Mouse (Mus musculus): Measurements from ENCODE around the gene Kantr.
"Not testable (repeated sequence)": the region's sequence is repeated elsewhere in the genome, so short reads cannot be mapped to it uniquely, and the experiment has no call there.

The Kantr gene

DNA sequence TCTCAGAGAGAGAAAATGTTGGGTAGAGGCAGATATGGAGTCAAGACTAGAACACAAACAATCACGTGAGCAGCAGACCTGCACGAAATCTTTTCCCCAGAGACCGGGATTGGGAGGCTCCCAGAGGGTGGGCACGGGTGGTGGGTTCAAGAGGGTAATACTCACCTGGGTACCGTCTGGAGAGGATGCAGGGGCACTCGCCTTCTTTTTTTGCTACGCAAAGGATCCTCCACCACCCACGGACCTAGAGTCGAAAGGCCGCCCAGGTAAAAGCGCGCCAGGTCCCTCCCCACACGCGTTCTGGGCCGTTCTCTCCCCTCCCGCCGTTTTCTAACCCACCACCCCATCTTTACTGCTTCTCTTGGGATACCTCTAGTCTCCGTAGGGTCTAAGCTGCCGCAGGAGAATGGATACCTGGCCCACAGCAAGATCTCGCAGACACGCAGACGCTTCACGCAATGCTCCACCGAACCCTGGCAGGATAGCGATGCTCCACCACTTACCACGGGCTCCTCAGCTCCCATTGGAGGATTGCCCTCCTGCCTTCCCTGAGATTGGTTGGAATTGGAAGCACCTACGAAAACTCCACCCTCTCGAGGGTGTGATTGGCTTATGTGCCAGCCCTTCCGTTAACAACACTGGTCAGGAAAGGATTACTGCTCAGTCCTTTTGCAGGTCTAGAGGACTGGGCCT lies at the start of gene Kantr:
Kantr (minus strand) TSS at position 500 of the 693 bp plus-strand sequence.
- DNase-seq (ENCODE audit: low spot score): no peak

DNA sequence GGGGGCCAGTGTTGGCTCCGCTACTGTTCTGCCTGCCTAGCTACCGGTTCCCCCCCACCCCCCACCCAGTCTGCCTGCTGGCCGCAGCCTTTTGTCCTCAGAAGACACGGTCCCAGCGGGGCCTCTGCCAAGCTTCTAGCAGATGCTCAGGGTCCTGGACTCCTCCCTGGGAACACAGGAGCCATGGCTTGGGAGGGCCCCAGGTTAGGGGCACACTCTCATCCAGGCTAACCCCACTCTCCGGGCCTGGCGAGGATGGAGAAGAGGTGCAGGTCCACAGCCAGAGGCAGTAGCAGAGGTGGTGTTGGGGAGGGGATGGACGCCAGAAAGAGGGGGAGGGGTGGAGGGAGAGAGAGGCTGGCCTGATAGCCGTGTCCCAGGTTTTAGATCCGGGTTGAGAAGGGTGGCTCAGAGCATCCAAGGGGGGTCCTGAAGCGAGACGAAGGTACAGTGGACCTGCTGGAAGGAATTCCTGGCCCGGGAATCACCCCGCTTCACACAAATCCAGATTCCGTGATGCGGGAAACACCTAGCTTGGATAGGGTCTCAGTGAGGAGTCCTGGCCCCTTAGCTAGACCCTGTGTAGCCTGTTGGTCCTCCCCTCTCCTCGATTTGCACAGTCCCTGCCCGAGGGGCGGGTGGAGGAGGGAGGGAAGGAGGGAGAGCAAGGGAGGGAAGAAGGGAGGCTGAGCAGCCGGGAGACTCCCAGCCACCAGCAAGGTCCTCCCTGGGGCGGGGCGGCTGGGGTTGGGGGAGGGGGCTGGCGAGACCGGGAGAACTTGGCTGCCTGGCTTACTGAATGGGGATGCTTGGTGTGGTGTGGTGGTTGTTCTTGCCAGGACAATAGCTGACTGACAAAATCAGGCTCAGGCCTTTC lies 41.3 kb upstream of the Kantr start, which contains the start of gene Gpr173:
Gpr173 (minus strand) TSS at position 308 of the 877 bp plus-strand sequence.
- DNase-seq (ENCODE audit: low spot score): peak; percentile 24

DNA sequence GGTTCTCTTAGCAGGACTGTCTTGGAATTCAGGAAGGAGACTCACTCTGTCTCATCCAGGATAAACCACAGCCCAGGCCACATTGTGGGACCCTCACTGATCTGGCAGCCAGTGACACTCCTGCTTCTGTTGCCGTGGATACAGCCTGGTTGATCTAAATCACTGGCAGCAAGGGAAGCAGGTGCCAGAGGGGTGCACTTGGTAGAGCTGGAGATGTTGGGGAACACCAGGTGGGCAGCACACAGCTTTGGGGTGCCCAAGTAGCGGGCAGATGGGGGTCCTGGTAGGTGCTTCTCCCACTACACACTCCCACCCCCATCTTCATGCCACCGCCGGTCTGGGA lies 40.7 kb upstream of the Kantr start:
- DNase-seq (ENCODE audit: low spot score): no peak

DNA sequence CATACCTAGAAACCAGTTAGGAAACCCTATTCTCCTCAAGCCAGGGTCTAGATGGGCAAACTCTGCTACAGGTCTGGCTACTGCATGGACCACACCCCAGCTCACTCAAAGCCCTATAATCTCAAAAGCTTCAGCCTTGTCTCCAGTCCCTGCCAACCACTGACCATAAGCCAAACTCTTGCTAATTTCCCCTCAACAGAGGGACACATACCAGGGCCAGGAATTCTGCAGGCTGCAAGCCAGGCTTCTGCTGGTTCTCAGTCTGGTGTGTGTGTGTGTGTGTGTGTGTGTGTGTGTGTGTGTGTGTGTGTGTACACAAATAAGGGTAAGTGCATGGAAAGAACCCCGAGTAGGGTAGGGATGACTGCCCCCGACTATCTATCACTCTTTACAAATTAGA lies 39.1 kb upstream of the Kantr start:
- DNase-seq (ENCODE audit: low spot score): no peak

DNA sequence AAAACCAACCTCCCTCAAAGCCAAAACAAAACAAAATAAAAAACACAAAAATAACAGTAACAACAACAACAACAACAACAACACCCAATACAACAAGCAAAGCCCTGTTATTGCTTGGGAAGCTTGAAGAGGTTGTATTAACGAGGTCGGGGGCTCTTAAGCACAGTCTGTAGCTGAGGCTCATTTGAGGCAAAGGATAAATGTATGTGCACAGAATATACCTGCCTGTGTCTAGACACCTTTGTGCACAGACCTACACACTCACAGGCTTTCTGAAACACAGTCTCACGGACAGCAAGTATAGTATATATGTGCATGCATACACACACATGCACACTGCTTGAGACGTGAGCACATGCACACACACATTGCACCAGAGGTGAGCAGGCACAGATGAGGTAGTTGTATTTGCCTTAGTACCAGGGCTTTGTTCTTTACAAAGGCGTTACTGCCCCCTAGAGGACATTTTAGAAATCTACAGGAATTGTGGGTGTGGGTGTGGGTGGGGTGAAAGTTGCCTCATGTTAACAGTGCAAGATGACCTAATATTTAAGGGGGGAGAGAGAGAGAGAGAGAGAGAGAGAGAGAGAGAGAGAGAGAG lies 25.4 kb upstream of the Kantr start:
- no peak for DNase-seq (ENCODE audit: low spot score)

DNA sequence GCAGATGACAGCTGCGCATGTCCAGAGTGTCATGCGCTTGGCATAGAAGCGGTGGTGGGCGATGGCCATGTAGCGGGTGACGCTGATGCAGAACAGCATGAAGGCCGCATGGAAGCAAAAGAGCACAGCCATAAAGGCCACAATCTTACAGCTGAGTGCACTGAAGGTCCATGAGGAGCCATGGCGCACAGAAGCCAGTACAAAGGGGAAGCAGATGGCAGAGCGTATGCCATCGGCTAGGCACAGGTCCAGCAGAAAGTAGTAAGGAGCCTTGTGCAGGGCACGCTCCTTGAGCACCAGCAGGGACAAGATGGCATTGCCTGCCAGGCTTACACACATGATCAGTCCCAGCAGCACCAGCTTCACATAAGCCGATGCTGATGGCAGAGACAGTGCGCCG lies 19.7 kb upstream of the Kantr start:
- DNase-seq (ENCODE audit: low spot score): no peak

DNA sequence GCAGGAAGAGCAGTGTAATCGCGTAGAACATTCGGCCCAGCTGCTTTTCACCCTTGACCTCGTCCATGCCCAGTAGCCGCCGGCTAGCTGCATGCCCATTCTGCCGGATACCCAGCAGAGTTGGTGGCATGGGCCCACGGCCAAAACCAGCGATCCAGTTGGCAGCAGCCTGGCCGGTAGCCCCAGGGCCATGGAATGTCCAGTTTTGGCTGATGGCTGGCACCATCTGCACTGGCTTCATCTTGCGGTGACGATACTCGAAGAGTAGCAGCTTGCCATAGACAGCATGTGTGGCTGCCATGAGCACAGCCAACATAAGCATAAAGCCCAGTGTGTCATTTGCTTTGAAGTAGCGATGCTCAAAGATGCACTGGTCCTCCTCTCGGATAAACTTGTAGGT lies 19.3 kb upstream of the Kantr start:
- DNase-seq (ENCODE audit: low spot score): no peak

DNA sequence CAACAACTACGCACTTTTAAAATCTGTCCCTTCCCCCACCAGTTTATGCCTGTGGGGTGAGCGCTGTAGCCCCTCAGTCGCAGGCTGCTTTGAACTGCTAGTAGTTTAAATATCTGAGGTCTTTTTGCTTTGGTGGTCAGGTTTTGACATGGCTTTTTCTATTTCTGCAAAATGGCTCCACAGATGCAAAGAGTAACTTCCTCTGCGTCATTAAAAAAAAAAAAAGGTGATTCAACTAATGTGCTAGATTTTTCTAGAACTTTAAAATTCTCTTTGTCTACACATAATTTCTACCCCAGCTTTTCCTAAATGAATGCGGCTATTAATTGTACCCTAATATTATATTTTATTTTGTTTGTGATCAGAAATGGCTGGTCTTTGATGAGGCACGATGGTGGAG lies 15.6 kb upstream of the Kantr start:
- no peak for DNase-seq (ENCODE audit: low spot score)

DNA sequence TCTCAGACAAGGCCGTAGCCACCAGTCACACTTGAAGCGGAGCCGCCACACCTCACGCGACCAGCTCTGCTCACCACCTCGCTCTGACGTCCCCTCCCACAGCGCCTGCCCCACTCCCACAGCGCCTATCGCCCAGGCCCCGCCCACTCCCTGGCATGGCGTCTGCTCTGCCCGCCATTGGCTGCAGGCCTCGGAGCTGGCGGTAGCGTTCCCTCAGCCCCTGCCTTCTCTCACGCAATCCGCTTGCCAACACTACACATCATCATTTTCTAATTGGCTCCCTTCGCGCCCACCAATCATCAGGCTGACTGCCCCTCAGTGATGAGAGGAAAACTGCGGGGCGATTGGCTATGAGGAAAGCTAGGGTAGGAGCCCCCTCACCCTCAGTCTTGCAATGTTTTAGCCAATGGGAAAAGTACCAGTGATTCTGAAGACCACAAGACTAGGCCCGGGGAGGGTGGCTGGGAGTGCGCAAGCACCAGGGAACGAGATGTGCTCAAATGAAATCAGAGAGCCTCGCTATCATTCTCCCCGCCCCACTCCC lies 15.1 kb upstream of the Kantr start, which contains the start of gene Tspyl2:
Tspyl2 (minus strand) TSS at position 68 of the 544 bp plus-strand sequence.
- peak; percentile 63 for DNase-seq (ENCODE audit: low spot score)

DNA sequence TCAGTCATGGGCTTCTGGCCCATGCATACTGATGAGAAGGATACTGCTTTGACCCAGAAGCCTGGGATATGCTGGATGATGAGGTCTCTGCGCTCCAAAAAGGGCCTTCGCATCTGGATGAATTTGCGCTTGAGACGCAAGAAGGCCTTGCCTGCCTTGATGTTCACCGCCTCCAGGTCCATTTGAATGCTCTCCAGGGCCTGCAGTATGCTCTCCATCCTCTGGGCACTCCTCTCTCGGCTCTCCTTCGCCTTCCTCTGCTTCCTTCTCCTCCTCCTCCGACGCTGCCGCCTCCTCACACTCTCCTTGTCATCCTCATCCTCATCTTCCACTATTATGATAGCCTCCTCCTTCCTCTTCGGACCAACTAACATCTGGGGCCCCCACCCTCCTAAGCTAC lies 14.2 kb upstream of the Kantr start:
- DNase-seq (ENCODE audit: low spot score): no peak

DNA sequence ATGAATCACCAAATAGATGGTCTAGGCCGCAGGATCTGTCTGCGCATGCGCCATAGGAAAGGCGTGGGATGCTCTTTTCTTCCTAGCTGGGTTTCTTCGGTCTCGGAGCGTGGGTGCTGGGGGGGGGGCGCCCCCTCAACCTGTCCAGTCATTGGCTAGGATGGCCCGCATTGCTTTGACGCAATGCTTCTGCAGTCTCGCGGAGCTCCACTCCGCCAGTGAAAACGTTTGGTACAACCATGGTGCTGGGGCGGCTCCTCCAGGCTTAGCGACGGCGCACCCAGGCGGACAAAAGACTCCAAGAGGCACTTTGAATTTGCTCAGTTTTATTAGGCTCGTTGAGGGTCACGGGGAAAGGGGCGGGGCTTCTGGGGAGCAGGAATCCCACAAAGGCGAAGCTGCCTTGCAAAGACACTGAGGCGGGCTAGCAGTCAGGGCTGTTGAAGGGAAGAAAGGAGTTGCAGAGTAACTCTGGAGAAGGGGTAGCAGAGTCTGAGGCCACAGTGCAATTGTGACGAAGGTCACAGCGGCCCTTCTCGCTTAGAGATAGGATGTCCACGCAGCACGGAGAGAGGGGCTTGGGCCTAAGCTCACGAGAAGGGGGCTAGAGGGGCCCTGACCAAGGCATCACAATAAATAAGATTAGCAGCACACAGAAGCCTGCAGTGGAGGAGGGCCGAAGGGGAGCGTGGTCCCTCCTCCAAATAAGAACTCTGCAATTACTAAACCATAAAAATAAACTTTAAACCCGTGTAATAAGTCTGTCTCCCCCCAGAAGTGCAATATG lies 9.4 kb upstream of the Kantr start:
- peak; percentile 60 for DNase-seq (ENCODE audit: low spot score)

DNA sequence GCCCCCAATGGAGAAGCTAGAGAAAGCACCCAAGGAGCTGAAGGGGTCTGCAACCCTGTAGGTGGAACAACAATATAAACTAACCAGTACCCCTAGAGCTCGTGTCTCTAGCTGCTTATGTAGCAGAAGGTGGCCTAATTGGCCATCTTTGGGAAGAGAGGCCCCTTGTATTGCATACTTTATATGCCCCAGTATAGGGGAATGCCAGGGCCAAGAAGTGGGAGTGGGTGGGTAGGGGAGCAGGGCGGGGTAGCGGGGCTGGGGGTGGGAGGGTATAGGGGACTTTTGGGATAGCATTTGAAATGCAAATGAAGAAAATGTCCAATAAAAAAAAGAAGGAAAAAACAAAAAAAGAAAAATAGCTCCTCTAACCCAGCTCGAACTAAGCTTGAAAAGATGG lies 8.8 kb upstream of the Kantr start:
- DNase-seq (ENCODE audit: low spot score): not testable (repeated sequence)

DNA sequence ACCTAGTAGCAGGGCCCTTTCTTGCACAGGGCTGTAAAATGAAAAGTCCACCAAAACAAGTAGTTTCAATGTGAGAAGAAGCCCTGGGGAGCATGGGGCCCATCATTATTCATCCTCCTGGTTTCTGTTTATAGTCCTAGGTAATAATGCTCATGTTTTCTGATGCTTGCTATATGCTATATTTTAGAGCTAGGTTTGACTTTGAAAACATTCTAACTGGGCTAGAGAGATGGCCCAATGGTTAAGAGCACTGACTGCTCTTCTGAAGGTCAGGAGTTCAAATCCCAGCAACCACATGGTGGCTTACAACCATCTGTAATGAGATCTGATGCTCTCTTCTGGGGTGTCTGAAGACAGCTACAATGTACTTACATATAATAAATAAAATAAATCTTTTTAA lies 2.1 kb upstream of the Kantr start:
- DNase-seq (ENCODE audit: low spot score): not testable (repeated sequence)

DNA sequence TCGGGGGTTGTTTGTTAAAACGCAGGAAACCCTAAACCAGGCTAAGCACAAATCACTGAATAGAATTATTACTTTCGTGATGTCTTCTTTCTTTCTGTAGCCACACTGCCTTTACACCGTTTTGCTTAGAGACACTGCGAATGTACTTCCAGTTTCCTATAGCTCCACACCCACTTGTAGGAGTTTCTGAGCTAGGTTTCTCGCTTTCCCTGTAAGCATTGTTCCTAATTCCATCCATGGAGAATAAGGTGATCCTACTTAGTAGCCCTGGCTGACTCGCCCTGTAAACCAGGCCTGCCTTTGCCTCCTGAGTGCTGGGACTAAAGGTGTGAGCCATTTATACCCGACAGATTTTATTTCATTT lies 376 bp upstream of the Kantr start:
- DNase-seq (ENCODE audit: low spot score): no peak

DNA sequence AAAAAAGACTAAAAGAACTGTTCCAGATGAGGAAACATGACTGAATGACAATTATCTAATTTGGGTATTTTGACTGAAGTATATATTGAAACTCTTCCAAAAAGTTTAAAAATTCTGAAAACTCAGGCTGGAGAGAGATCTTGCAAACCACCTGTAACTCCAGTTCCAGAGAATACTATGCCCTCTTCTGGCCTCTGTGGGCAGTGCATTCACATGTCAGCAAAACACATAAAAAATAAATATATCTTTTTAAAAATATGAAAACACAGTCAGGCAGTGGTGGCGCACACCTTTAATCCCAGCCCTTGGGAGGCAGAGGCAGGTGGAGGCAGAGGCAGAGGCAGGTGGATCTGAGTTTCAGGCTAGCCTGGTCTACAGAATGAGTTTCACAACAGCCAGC lies 3.7 kb downstream of the Kantr start:
- DNase-seq (ENCODE audit: low spot score): no peak

DNA sequence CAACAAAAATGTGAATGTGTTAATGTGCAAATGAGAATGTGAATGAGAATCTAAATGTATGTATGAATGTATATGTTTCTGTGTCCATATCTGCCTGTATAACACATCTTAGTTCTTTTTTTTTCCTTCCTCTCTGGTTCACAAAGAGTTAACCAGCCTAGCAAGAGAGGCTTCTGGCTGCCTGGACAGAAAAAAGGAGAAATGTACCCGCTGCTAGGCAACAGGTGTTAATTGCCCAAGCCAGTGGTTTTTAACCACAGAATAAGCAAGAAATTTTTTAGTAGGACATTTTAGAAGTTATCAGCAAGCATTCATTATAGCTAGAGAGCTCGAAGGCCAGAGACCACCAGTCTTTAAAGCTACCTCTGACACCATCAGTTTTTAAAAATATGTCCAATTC lies 4.5 kb downstream of the Kantr start:
- DNase-seq (ENCODE audit: low spot score): no peak

DNA sequence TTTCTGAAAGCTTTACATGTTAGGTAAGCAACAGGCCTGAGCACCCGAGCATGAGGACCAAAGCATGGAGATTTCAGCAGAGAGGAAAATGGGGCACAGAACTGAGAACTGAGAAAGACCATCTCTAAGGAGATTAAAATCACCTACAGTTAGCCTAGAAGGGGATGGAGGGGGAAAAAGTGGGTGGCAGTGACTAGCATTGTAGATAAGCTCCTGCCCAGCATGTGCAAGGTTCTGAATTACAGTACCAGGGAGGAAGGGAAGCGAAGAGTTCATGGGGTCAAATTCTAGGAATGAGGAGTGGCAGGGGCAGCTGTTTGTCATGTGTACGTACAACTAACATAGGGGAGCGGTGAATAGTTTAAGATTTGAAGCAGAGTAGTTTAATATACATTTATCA lies 6.8 kb downstream of the Kantr start:
- DNase-seq (ENCODE audit: low spot score): no peak

DNA sequence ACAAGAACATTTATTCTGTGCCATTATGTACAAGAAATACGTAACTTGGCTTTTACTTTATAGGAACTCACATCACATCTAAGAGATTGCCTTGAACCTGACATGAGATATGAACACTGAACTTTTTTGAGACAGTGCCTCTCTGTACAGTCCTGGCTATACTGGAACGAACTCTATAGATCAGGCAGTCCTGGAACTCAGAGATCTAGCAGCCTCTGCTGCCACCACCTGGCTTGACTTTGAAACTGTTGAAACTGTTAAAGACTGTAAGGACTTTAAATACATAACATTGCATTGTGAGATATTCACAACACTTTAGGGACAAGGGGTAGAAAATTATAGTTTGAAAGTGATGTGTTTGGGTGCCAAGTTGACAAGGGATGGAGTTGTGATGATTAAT lies 19.4 kb downstream of the Kantr start:
- DNase-seq (ENCODE audit: low spot score): no peak

DNA sequence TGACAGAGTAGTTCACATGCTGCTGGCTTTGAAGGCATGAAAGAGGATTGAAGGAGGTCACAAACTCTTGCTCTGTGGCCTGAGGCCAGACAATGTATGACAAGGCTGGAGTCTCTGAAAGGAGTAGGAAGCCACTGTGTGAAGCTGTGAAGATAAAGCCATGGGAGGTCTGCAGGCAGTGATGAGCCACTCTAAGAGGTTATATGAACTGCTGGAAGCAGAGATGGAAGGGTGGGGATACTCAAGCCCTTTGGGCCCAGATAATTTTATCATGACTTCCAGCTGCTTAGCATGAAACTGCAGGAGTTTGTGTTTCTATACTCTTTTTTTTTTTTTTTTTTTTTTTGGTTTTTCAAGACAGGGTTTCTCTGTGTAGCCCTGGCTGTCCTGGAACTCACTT lies 19.9 kb downstream of the Kantr start:
- no peak for DNase-seq (ENCODE audit: low spot score)

DNA sequence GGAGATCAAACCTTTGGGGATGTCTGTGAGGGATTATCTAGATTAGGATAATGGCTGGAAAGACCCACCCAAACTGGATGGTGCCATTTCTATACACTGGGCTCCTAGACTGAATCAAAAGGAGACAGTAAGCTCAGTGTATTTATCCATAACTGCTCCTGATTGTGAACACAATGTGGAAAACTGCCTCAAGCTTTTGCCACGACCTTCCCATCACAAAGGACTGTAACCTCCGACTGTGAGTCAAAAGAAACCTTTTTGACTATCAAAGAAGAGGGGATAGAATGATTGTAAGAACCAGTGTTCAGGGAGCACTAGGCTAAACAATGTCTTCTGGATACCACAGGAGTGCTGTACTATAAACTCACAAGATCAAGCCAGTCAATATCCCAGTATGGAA lies 21.1 kb downstream of the Kantr start:
- DNase-seq (ENCODE audit: low spot score): no peak

DNA sequence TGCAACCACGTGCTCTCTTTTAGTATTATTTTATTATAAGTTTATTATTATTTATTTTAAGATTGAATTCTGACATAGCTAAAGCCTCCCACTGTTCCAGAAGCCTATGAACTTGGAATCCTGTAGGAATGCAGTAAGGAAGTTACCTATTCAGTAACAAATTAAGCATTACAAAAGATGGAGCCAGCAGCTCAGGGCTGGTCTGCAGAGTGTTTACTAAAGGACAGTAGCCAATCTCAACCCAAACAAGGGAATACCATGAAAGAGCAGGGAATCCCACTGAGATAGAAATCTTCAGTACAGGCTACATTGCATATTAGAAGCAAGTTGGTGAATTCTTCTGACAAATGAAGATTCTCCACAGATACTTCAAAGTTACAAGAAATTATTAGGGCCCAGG lies 40.3 kb downstream of the Kantr start:
- not testable (repeated sequence) for DNase-seq (ENCODE audit: low spot score)

DNA sequence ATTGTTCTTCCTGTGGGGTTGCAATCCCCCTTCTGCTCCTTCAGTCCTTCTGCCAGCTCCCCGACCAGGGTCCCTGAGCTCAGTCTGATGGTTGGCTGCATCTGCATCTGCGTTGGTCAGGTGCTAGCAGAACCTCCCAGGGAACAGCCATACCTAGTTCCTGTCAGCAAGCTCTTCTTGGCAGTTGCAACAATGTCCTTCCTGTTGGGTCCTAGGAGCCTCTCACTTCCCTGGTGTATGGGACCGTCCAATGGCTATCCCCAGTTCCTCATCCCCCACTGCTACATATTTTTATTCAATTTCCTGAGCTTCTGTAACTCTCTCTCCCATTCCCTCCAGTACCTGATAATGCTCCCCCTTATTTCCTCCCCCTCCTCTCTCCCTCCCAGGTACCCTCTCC lies 42.5 kb downstream of the Kantr start:
- no peak for DNase-seq (ENCODE audit: low spot score)
